Mouse (Mus musculus) kidney, adult 2 months (tissue): Measurements from ENCODE around the gene Ptpn14.

Experiments
- CTCF ChIP-seq: fragments of 200-500 bp; conservative IDR thresholded peaks from 2 replicates; pipeline ENCODE4 v1.5.1; 2011; ENCODE audit warnings: low read depth, mild to moderate bottlenecking, control low read depth, low read length, moderate library complexity, mixed read lengths; ENCODE audit not compliant: insufficient read depth, insufficient read length
- POLR2A ChIP-seq: fragments of 200-500 bp; IDR thresholded peaks from one replicate; pipeline ENCODE4 v1.6.1; 2011; ENCODE audit warnings: low read depth, low read length, control low read depth

- TF ChIP-seq POLR2A, result no peak
- TF ChIP-seq CTCF, result no peak
These were observed 196.0 kb downstream of the Ptpn14 start for GRCm38 (mm10) chr1:189923871-189924568.
